Mouse (Mus musculus): ENCODE results near the gene Kalrn.
"Not testable (repeated sequence)": the region's sequence is repeated elsewhere in the genome, so short reads cannot be mapped to it uniquely, and the experiment has no call there.

Kalrn gene

GRCm38 (mm10) chr16:34311577-34311976, 261.8 kb downstream of the Kalrn start:
- DNase-seq (ENCODE audit: low spot score), result no peak

DNA sequence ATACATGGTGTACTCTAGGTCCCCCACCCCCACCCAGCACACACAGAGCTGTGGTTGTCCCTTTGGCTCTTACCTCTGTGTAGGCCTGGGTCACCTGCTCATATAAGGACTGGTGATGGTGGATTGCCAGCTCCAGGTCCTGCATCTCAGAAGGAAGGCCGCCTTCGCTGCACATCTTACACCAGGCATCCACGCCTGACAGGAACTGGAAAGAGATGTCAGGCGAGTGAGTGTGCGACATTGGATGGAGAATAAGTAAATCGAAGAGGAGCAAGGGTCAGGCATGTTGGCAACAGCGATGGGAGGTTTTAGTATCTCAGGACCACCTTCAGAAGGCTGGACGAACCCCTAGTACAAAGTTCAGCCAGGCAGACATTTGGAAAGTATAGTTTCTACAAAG, 263.0 kb downstream of the Kalrn start:
- DNase-seq (ENCODE audit: low spot score), result no peak

DNA sequence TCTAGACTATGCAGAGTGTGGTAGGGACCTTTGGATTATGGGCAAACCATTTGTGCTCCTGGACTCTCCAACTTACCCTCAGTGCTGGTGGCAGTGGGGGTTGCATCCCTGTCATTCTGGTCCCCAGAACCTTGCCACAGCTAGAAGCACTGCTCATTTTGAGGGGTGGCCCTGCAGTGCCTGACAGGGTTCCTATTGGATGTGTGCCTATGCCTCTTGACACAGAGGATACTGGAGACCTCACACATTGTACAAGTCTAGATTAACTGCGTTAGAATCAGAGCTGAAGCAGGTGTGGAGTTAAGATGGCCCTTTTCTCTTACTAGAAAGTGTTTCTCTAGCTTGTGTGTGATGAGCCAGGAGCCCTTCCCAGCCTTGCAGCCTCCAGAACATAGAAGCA, 265.0 kb downstream of the Kalrn start:
- no peak for DNase-seq (ENCODE audit: low spot score)

- DNase-seq (ENCODE audit: low spot score), result no peak
Observed at GRCm38 (mm10) chr16:34307458-34307857, 265.9 kb downstream of the Kalrn start.

DNA sequence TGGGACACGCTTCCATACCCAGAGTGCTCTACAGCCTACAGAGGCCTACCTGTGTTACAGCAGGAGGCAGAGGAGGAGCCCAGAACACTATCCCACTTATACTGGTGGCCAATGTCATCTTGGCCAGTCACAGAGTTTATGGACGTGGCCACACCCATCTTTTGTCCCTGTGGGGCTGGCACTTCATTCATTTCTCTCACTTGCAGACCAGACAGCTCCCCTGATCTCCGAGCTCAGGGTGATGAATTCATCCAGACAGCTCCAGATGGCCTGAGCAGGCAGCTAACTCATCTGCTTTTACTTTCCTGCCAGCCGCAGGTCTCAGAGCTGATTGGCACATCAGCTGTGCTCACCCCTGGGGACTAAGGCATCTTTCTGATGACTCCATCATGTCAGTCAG, 267.7 kb downstream of the Kalrn start:
- DNase-seq (ENCODE audit: low spot score), result no peak

DNA sequence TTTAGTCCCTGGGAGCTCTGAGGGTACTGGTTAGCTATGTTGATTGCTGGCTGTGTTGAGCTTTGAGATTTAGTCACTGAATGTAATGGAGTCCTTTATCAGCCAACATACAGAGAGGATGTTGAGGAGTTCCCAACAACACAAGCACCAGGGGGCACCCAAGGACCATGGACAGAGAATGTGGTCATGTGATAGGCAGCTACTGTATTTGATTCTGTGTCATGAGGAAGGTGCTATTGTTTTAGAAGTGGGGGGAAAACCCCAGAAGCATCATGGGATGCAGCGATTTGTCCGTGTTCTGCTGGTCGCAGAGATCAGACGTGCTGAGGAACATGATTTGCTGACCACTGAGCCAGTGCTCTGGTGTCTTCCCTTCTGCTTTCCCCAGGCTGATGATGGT, 269.5 kb downstream of the Kalrn start:
- not testable (repeated sequence) for DNase-seq (ENCODE audit: low spot score)

DNA sequence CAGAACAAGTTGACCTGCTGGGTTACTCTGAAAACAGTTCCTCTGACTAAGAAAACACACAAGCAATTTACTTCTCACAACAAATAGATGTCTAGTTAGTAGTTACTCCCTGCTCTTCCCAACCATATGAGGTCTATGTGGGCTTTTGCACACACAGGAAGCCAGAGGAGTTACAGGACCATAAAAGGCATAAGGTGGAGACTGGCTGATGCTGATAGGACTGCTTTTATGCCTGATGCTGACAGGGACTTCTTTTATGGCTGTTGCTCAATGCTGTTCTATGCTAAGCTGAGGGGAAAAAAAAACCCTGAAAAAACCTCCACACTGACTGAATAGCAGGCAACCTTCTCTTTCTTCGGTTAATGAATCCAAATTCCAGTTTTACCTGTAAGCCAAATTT, 270.8 kb downstream of the Kalrn start:
- no peak for DNase-seq (ENCODE audit: low spot score)

DNA sequence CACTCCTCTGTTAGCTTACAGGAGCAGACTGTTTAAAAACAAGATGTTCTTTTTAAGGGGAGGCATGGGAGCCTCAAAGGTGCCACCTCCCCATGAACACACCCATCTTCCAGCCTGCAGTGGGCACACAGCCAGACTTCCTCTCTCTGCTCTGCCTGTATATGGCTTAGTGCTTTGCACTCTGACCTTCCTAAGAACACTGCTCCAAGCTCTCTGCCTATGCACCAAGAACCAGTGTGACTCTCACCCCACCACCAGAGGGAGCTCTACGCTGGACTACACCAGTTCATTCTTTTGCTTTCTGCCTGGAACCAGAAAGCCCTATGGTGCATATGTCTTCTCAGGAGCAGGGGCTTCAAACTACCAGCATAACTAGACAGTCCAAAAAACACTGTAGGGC, 271.3 kb downstream of the Kalrn start:
- DNase-seq (ENCODE audit: low spot score), result no peak

- DNase-seq (ENCODE audit: low spot score), result no peak
Observed at GRCm38 (mm10) chr16:34299226-34299625, 274.1 kb downstream of the Kalrn start.

GRCm38 (mm10) chr16:34297911-34298682, 275.2 kb downstream of the Kalrn start:
- no peak for DNase-seq (ENCODE audit: low spot score)

- no peak for DNase-seq (ENCODE audit: low spot score)
Observed at GRCm38 (mm10) chr16:34294568-34294967, 278.8 kb downstream of the Kalrn start.

- no peak for DNase-seq (ENCODE audit: low spot score)
Observed at GRCm38 (mm10) chr16:34293675-34294074, 279.7 kb downstream of the Kalrn start.

DNA sequence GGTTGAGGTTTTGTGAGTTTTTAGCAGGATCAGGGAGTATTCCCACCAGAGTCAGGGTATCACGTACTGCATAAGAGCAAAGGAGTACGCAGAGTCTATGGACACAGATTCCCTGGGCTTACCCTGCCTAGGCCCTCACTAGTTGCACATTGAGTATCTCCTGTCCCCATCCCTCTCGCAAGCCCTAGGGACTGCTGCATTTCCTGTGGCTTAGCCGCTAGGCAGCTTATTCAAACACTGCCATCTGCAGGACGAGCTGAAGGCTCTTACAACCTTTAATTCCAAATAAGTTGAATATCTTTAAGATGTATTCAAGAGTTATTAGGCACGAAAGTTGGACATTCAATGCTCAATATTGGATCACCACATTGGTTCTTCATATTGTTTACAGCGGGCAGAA, 283.7 kb downstream of the Kalrn start:
- DNase-seq (ENCODE audit: low spot score), result no peak

GRCm38 (mm10) chr16:34282026-34282425, 291.3 kb downstream of the Kalrn start:
- DNase-seq (ENCODE audit: low spot score), result no peak

DNA sequence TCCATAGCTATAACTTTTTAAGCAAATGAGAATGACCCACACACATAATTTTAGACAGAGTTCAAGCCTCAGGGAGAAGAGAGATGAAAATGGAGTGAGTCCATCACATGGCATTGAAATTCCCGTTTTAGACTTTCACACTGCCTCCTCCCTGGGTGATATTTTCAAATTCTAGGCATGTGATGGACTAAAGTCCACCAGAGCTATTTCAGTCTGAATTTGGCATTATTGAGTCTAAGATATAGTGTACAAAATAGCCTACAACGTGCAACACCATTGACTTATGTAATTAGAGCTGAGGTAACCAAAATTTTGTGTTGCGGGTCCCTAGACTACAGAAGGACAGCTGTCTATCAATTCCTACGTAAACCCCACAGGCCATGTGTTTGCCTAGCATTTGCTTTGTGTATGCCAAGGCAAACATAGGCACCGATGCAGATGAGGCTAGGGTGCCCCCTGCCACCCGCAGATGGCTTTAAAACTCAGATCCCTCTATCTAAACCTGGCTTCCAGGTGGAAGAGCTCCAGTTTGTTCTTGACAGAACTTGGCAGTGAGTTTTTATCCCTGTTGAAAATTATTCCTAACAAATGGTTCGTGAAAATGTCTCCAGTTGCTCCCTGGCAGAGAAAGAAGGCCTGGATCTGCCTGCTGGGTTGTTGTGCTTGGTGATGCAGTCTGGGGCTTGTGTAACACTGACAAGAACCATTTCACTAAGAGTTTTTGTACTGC, 293.5 kb downstream of the Kalrn start:
- peak; percentile 72 for DNase-seq (ENCODE audit: low spot score)

- DNase-seq (ENCODE audit: low spot score), result no peak
Observed at GRCm38 (mm10) chr16:34278249-34278790, 295.0 kb downstream of the Kalrn start.

GRCm38 (mm10) chr16:34274607-34275006, 298.7 kb downstream of the Kalrn start:
- no peak for DNase-seq (ENCODE audit: low spot score)

GRCm38 (mm10) chr16:34271476-34271875, 301.9 kb downstream of the Kalrn start:
- DNase-seq (ENCODE audit: low spot score), result no peak

DNA sequence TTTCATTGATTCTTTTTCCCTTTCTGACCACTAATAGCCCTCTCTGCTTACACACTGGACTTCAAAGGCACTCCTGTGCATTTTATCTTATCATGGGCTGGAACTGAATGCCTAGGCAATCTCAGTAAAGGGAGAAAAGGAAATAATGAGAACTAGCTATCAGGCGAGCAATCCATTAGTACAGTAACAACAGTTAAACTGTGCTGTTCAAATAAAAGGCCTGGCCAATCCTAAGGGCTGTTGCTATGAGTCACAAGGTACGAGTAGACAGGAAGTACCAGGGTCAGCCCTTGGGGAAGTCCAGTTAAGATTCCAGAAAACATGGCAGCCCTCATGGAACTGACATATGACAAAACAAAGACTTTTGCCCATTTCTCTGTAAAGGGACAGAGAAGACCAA, 302.7 kb downstream of the Kalrn start:
- DNase-seq (ENCODE audit: low spot score), result no peak

DNA sequence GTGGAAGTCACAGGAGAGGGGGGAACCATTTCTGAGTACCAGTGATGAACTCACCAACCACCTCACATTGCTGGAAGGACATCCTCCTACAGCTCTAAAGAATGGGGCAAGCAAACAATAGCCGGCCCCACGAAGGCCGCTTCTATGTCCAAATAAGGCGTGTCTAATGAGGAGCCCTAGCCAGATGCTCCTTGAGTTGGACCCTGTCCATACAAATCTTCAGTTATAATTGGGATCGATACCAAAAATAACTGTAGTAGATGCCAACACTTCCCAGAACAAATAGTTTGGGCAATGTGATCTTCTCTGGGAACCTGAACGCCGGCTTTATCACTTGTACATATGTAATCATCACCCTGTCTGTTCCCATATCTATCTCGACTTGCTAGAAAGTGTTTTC, 303.7 kb downstream of the Kalrn start:
- DNase-seq (ENCODE audit: low spot score), result no peak

DNA sequence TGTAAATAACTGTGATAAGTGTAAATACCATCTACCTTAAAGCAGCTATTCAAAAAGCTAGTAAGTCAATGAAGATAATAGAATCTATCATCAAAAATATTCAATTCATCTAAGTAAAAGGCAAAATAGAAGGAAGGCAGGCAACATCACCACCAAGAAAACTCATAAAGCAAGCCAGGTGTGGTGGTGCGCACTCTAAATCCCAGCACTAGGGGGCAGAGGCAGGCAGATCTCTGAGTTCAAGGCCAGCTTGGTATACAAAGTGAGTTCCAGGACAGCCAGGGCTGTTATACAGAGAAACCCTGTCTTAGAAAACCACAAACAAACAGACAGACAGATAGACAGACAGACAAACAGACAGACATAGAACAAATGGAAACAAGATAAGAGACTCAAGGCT, 305.6 kb downstream of the Kalrn start:
- DNase-seq (ENCODE audit: low spot score), result no peak

GRCm38 (mm10) chr16:34264671-34265070, 308.7 kb downstream of the Kalrn start:
- no peak for DNase-seq (ENCODE audit: low spot score)

- DNase-seq (ENCODE audit: low spot score), result no peak
Observed at GRCm38 (mm10) chr16:34262731-34263460, 310.4 kb downstream of the Kalrn start.
